Mouse (Mus musculus) ES-Bruce4 (cell line): ENCODE measurements around the gene Phf13.

Experiments
- CTCF ChIP-seq: IDR thresholded peaks from one replicate; pipeline ENCODE4 v1.8.1; 2011; ENCODE audit warnings: low read depth, low read length
- EP300 ChIP-seq: IDR thresholded peaks from 2 replicates; pipeline ENCODE4 v1.6.1; 2011; ENCODE audit warnings: low read depth, low read length; ENCODE audit not compliant: insufficient read depth
- POLR2A ChIP-seq: IDR thresholded peaks from one replicate; pipeline ENCODE4 v1.8.1; 2011; ENCODE audit warnings: low read length; ENCODE audit not compliant: insufficient read depth

- TF ChIP-seq CTCF (peak; percentile 82), POLR2A (no peak), EP300 (no peak)
These were observed 43.1 kb upstream of the Phf13 start, which contains the start of gene Nol9 for GRCm38 (mm10) chr4:152038985-152039830.
